Mouse (Mus musculus) cerebellum, postnatal 36 days (tissue): Measurements from ENCODE around the gene Syngr1.
A peak's percentile ranks its signal among the peaks of the same experiment; 100 is the strongest.
"Not testable (repeated sequence)": the region's sequence is repeated elsewhere in the genome, so short reads cannot be mapped to it uniquely, and the experiment has no call there.

Source experiments
- DNase-seq, 2 experiments: peaks; one replicate each; pipeline ENCODE4 v3.0.0; 2021 to 2022; ENCODE audit warnings: mixed read lengths in 2 of 2

Syngr1 gene

GRCm38 (mm10) chr15:80119076-80119475 lies 27.9 kb downstream of the Syngr1 start:
- peak in 1 of 2 experiments; percentile 11 for DNase-seq

GRCm38 (mm10) chr15:80121721-80122325 lies 30.7 kb downstream of the Syngr1 start:
- peak; percentile 96 to 97 for DNase-seq

- DNase-seq, result not testable (repeated sequence)
These were observed 31.3 kb downstream of the Syngr1 start for GRCm38 (mm10) chr15:80122431-80122830.

- no peak for DNase-seq
These were observed 33.5 kb downstream of the Syngr1 start for GRCm38 (mm10) chr15:80124651-80125050.

- no peak for DNase-seq
These were observed 36.1 kb downstream of the Syngr1 start for GRCm38 (mm10) chr15:80127191-80127590.

- DNase-seq, result no peak
These were observed 38.8 kb downstream of the Syngr1 start for GRCm38 (mm10) chr15:80129982-80130381.

GRCm38 (mm10) chr15:80130689-80131088 lies 39.6 kb downstream of the Syngr1 start:
- no peak for DNase-seq

- peak; percentile 72 to 77 for DNase-seq
These were observed 40.3 kb downstream of the Syngr1 start for GRCm38 (mm10) chr15:80131421-80131820.

GRCm38 (mm10) chr15:80132452-80132851 lies 41.3 kb downstream of the Syngr1 start:
- DNase-seq, result peak in 1 of 2 experiments; percentile 36

- DNase-seq, result peak; percentile 91 to 93
These were observed 42.0 kb downstream of the Syngr1 start, which contains the start of gene Tab1 for GRCm38 (mm10) chr15:80132993-80133586. TSS of gene Tab1 (plus strand) at chr15:80133127.

- DNase-seq, result no peak
These were observed 42.7 kb downstream of the Syngr1 start for GRCm38 (mm10) chr15:80133682-80134449.

GRCm38 (mm10) chr15:80134450-80134847 lies 43.3 kb downstream of the Syngr1 start:
- DNase-seq, result no peak

GRCm38 (mm10) chr15:80135499-80135898 lies 44.4 kb downstream of the Syngr1 start:
- DNase-seq, result no peak

- DNase-seq, result no peak
These were observed 45.5 kb downstream of the Syngr1 start for GRCm38 (mm10) chr15:80136645-80137044.

- no peak for DNase-seq
These were observed 47.0 kb downstream of the Syngr1 start for GRCm38 (mm10) chr15:80137945-80138791.

GRCm38 (mm10) chr15:80140302-80140701 lies 49.2 kb downstream of the Syngr1 start:
- no peak for DNase-seq

GRCm38 (mm10) chr15:80140878-80141277 lies 49.7 kb downstream of the Syngr1 start:
- DNase-seq, result no peak

- no peak for DNase-seq
These were observed 51.0 kb downstream of the Syngr1 start for GRCm38 (mm10) chr15:80142130-80142529.

- no peak for DNase-seq
These were observed 52.6 kb downstream of the Syngr1 start for GRCm38 (mm10) chr15:80143760-80144159.

- DNase-seq, result no peak
These were observed 54.3 kb downstream of the Syngr1 start for GRCm38 (mm10) chr15:80145397-80145796.

- no peak for DNase-seq
These were observed 55.0 kb downstream of the Syngr1 start for GRCm38 (mm10) chr15:80146153-80146552.

GRCm38 (mm10) chr15:80147090-80147489 lies 56.0 kb downstream of the Syngr1 start:
- no peak for DNase-seq

- DNase-seq, result no peak
These were observed 56.4 kb downstream of the Syngr1 start for GRCm38 (mm10) chr15:80147511-80147910.
